Mouse (Mus musculus): ENCODE data around the gene Pcyt1a. TPM values are rescaled to one million over a fixed set of nuclear protein-coding genes. Genes with fewer than 3 reads are reported as not detected.
A peak's percentile ranks its signal among the peaks of the same experiment; 100 is the strongest.

The Pcyt1a gene
- polyA plus RNA-seq, 1 experiment = 115 TPM

DNA sequence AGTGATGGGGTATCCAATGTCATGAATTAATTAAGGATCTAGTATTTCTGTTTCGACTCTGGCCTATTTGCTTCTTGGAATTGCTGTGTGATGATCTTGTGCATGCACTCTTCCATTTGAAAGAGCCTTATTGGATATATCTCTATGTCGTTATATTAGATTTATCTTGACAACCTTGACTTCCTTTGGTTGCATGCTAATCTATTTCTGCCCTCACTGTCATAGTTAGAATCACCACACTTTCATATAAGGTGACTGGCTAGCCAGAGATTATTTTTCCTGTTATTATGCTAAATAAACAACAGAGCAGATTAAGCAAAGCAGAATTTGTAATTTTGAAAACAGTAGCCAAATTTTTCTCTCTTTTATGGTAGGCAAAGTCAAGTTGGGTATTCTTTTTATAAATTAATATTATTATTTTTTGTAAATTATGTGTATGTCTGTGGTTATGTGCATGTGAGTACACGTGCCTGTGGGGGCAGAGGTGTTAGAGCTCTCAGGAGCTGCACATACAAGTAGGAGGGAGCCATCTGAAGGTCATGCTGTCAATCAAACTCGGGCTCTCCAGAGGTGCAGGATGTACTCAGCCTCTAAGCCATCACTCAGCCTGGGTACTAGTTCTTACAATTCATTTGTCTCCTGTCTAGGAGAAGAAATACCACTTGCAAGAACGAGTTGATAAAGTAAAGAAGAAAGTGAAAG lies 38.8 kb downstream of the Pcyt1a start:
- Histone ChIP-seq H3K27me3 (ENCODE audit: control insufficient read depth, insufficient read depth, low read length) (no peaks in the 10 kb centered on the region), H3K36me3 (ENCODE audit: control insufficient read depth, insufficient read depth, low read length) (peaks cover 67% of the 10 kb centered on the region), H3K27ac (ENCODE audit: insufficient read depth, low read depth, low read length) (no peak overlapping the region), H3K4me1 (ENCODE audit: control insufficient read depth, insufficient read depth, insufficient read length, low read length) (no peaks in the 10 kb centered on the region), H3K4me3 (ENCODE audit: low read depth, low read length) (no peak overlapping the region)
- 70% methylated on average over 5 of the region's 5 CpGs for WGBS
- TF ChIP-seq CTCF (IDR thresholded peaks at IDR 0.05; ENCODE audit: extremely low read depth, insufficient read length, insufficient replicate concordance, low read depth, low read length) (no peak), POLR2A (IDR thresholded peaks at IDR 0.05; ENCODE audit: low read depth, low read length) (no peak)

DNA sequence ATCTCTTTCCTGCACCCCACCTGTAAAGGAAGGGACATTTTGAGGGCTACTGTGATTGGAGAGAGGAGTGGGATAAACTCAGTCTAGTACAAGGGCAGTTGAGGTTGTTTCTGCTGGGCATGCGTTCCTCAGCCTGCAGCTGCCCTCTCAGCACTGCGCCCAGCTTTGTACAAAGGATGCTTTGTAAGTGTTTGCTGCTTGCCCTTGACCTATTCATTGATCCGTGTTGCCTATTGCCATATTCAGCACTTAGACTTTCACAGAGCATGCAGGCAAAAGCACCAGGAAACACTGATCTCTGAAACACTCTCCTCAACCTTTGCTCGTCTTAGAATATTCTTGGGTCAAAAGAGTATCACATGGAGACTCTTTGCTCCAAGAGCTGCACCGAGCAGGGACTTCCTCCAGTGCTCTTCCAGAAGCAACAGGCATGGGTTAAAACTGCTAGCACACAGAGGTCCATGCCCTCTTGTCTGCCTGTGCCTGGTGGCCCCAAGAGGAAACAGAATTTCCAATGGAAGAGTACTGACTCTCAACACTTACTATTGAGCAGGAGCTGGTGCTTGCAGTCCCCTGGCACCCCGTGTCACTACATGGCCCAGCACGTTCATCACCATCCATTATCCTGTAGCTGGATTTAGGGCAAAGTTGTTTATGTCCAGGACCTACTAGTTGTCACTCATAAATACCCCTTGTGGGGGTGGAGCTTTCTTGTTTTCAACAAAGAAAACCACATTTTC lies 41.7 kb downstream of the Pcyt1a start:
- 61% methylated on average over 7 of the region's 7 CpGs for WGBS
- Histone ChIP-seq H3K36me3 (ENCODE audit: control insufficient read depth, insufficient read depth, low read length) (peaks cover 75% of the 10 kb centered on the region), H3K4me1 (ENCODE audit: control insufficient read depth, insufficient read depth, insufficient read length, low read length) (no peaks in the 10 kb centered on the region), H3K4me3 (ENCODE audit: low read depth, low read length) (no peak overlapping the region), H3K27me3 (ENCODE audit: control insufficient read depth, insufficient read depth, low read length) (no peaks in the 10 kb centered on the region), H3K27ac (ENCODE audit: insufficient read depth, low read depth, low read length) (no peak overlapping the region)
- TF ChIP-seq POLR2A (IDR thresholded peaks at IDR 0.05; ENCODE audit: low read depth, low read length) (no peak), CTCF (IDR thresholded peaks at IDR 0.05; ENCODE audit: extremely low read depth, insufficient read length, insufficient replicate concordance, low read depth, low read length) (no peak)

DNA sequence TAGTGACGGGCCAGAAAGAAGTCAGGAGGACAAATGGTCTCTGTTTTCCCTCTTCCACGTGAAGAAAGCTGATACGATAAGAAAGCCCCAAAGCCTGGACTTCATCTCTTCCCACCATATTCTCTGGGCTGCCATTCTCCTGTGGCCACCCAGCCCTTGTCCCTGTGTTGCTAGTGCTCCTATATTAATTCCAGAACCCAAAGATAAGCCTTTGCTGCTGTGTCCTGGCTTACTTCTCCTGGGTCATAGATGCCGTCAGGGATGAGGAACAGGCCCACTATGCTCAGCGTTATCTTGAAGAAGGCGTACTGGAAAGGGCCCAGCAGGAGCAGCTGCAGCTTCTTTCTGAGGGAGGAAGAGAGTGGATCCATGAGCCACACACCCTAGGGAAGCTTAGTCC lies 46.6 kb downstream of the Pcyt1a start:
- Histone ChIP-seq H3K36me3 (ENCODE audit: control insufficient read depth, insufficient read depth, low read length) (peaks cover 63% of the 10 kb centered on the region), H3K4me1 (ENCODE audit: control insufficient read depth, insufficient read depth, insufficient read length, low read length) (no peaks in the 10 kb centered on the region; the same call in 1 of the 2 replicates), H3K4me3 (ENCODE audit: low read depth, low read length) (no peak overlapping the region), H3K27ac (ENCODE audit: insufficient read depth, low read depth, low read length) (no peak overlapping the region), H3K27me3 (ENCODE audit: control insufficient read depth, insufficient read depth, low read length) (no peaks in the 10 kb centered on the region)
- TF ChIP-seq POLR2A (IDR thresholded peaks at IDR 0.05; ENCODE audit: low read depth, low read length) (no peak), CTCF (IDR thresholded peaks at IDR 0.05; ENCODE audit: extremely low read depth, insufficient read length, insufficient replicate concordance, low read depth, low read length) (no peak)
- WGBS = 84% methylated on average over 6 of the region's 6 CpGs

DNA sequence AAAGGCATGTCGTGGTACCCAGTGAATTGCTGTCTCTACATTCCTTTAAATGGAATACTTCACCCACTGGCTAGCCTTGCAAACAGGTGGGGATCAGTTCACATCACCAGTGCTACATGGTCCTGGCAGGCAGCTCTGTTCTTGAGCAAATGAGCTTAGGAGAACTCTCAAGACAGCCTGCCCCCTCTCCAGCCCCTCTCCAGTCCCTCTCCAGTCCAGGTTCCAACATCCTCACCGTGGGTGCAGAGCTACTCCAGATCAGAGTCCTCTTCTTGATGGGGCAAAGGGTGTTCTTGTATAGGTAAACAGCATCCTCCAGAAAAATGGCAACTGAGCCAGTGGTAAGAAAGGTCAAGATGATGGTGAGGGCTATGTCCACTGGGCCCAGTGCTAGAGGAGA lies 48.7 kb downstream of the Pcyt1a start:
- TF ChIP-seq CTCF (IDR thresholded peaks at IDR 0.05; ENCODE audit: extremely low read depth, insufficient read length, insufficient replicate concordance, low read depth, low read length) (no peak), POLR2A (IDR thresholded peaks at IDR 0.05; ENCODE audit: low read depth, low read length) (no peak)
- 75% methylated on average over 2 of the region's 2 CpGs for WGBS

DNA sequence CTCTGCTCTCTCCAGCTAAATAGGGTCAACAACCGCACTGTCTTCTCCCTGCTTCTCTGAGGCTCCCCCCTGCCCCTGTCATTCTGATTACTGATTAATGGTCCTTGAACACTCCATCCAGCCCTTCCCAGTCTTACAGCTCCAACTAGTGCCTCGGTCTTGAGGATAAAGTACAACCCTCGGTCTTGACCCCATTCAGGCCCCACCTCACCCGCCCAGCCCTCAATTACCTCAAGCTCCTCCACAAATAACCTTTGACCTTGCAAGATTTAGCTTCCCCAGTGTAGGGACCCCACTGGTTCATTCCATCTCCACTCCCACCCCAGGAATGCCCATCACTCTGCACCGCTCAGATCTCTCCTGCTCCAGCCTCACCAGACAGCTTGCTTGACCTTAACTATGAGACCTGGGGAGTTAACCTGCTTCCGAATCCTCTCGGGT lies 53.7 kb downstream of the Pcyt1a start:
- no peaks in the 10 kb centered on the region for H3K27me3 ChIP-seq (ENCODE audit: control insufficient read depth, insufficient read depth, low read length)
- peaks cover 21% of the 10 kb centered on the region; the same call in 1 of the 2 replicates for H3K4me1 ChIP-seq (ENCODE audit: control insufficient read depth, insufficient read depth, insufficient read length, low read length)
- peak overlapping the region; percentile 52 for H3K4me3 ChIP-seq (ENCODE audit: low read depth, low read length)
- TF ChIP-seq CTCF (IDR thresholded peaks at IDR 0.05; ENCODE audit: extremely low read depth, insufficient read length, insufficient replicate concordance, low read depth, low read length) (no peak), POLR2A (IDR thresholded peaks at IDR 0.05; ENCODE audit: low read depth, low read length) (no peak)
- peak overlapping the region; percentile 84 for H3K27ac ChIP-seq (ENCODE audit: insufficient read depth, low read depth, low read length)
- H3K36me3 ChIP-seq (ENCODE audit: control insufficient read depth, insufficient read depth, low read length) = peaks cover 10% of the 10 kb centered on the region
- 26% methylated on average over 7 of the region's 7 CpGs for WGBS

More for the DNA sequence above, 48.7 kb downstream of the Pcyt1a start:
- Histone ChIP-seq H3K27ac (ENCODE audit: insufficient read depth, low read depth, low read length) (no peak overlapping the region), H3K36me3 (ENCODE audit: control insufficient read depth, insufficient read depth, low read length) (peaks cover 48% of the 10 kb centered on the region), H3K4me3 (ENCODE audit: low read depth, low read length) (no peak overlapping the region), H3K4me1 (ENCODE audit: control insufficient read depth, insufficient read depth, insufficient read length, low read length) (peaks cover 5% of the 10 kb centered on the region; the same call in 1 of the 2 replicates), H3K27me3 (ENCODE audit: control insufficient read depth, insufficient read depth, low read length) (no peaks in the 10 kb centered on the region)

DNA sequence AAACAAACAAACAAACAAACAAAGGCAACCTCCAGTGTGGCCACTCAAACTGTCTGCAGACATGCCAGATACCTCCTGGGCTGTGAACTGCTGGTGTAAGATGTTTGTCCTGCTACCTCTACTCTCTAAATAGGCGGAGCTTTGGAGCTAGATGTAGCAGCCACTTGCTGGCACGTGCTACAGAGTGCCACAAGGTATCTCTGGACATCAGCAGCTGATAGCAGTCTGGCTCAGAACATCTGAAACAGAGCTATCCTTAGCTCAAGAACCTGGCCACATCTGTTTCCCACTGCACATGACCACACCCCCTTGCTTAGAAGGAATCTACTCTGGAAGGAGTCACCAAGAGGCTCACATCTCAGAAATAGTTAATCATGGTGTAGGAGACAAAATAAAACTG lies 54.5 kb downstream of the Pcyt1a start:
- peak overlapping the region; percentile 52; the same call in 1 of the 2 replicates for H3K4me3 ChIP-seq (ENCODE audit: low read depth, low read length)
- H3K36me3 ChIP-seq (ENCODE audit: control insufficient read depth, insufficient read depth, low read length) = peaks cover 8% of the 10 kb centered on the region; the same call in 1 of the 2 replicates
- H3K4me1 ChIP-seq (ENCODE audit: control insufficient read depth, insufficient read depth, insufficient read length, low read length) = peaks cover 21% of the 10 kb centered on the region; the same call in 1 of the 2 replicates
- WGBS = 49% methylated on average over 2 of the region's 2 CpGs
- TF ChIP-seq POLR2A (IDR thresholded peaks at IDR 0.05; ENCODE audit: low read depth, low read length) (no peak), CTCF (IDR thresholded peaks at IDR 0.05; ENCODE audit: extremely low read depth, insufficient read length, insufficient replicate concordance, low read depth, low read length) (no peak)
- H3K27ac ChIP-seq (ENCODE audit: insufficient read depth, low read depth, low read length) = peak overlapping the region; percentile 84; the same call in 1 of the 2 replicates
- H3K27me3 ChIP-seq (ENCODE audit: control insufficient read depth, insufficient read depth, low read length) = no peaks in the 10 kb centered on the region

DNA sequence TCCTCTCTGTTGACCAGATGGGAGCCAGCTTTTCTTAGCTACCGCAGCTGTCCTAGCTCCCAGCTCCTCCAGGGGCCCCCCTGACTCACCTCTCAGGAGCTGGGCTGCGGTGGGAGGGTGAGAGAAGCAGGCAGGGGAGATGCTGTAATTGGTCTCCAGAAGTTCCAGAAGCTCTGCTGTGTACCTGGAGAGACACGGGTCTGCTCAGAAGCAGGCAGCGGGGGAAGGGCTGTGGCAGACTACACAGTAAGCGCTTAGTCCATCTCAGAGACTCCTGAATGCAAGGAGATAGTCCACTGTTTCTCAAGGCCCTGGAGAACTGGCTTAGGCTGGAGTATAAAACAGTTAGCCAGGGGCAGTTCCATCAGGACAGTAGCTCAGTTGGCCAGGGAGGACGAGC lies 55.3 kb downstream of the Pcyt1a start:
- no peaks in the 10 kb centered on the region for H3K27me3 ChIP-seq (ENCODE audit: control insufficient read depth, insufficient read depth, low read length)
- H3K4me1 ChIP-seq (ENCODE audit: control insufficient read depth, insufficient read depth, insufficient read length, low read length) = peaks cover 21% of the 10 kb centered on the region; the same call in 1 of the 2 replicates
- TF ChIP-seq CTCF (IDR thresholded peaks at IDR 0.05; ENCODE audit: extremely low read depth, insufficient read length, insufficient replicate concordance, low read depth, low read length) (no peak), POLR2A (IDR thresholded peaks at IDR 0.05; ENCODE audit: low read depth, low read length) (no peak)
- peak overlapping the region; percentile 64 for H3K4me3 ChIP-seq (ENCODE audit: low read depth, low read length)
- H3K36me3 ChIP-seq (ENCODE audit: control insufficient read depth, insufficient read depth, low read length) = peaks cover 7% of the 10 kb centered on the region; the same call in 1 of the 2 replicates
- WGBS = 82% methylated on average over 6 of the region's 6 CpGs
- peak overlapping the region; percentile 60 for H3K27ac ChIP-seq (ENCODE audit: insufficient read depth, low read depth, low read length)

Measured in small intestine, adult 2 months (tissue).